Mouse (Mus musculus) left cerebral cortex, adult 18-20 months (tissue): Measurements from ENCODE around the gene Gm20695. TPM values are rescaled to one million over a fixed set of nuclear protein-coding genes. Genes with fewer than 3 reads are reported as not detected.
"Not testable (repeated sequence)": the region's sequence is repeated elsewhere in the genome, so short reads cannot be mapped to it uniquely, and the experiment has no call there.

ENCODE experiments used
- DNase-seq, 2 experiments: peaks; one replicate each; pipeline ENCODE4 v3.0.0; 2021 to 2022; ENCODE audit warnings: low spot score in 2 of 2, mixed read lengths in 1 of 2
- long read RNA-seq, 2 experiments: library from polyadenylated mRNA; stranded (forward); transcript quantifications; one replicate each; pipeline ENCODE4 v2.0.0; 2021
- total RNA-seq, 2 experiments: library from RNA; stranded (reverse); gene quantifications; 2 replicates each; pipeline ENCODE4 v1.2.3; 2021

Gene Gm20695
- total RNA-seq, result not detected
- long read RNA-seq, experiment 1, partial matches to known transcripts, result 0 of 6 reads
- long read RNA-seq, experiment 1, other reads (novel, unspliced or antisense), result 6 of 6 reads
- long read RNA-seq, experiment 2, partial matches to known transcripts, result 0 of 5 reads
- long read RNA-seq, experiment 2, other reads (novel, unspliced or antisense), result 5 of 5 reads

DNA sequence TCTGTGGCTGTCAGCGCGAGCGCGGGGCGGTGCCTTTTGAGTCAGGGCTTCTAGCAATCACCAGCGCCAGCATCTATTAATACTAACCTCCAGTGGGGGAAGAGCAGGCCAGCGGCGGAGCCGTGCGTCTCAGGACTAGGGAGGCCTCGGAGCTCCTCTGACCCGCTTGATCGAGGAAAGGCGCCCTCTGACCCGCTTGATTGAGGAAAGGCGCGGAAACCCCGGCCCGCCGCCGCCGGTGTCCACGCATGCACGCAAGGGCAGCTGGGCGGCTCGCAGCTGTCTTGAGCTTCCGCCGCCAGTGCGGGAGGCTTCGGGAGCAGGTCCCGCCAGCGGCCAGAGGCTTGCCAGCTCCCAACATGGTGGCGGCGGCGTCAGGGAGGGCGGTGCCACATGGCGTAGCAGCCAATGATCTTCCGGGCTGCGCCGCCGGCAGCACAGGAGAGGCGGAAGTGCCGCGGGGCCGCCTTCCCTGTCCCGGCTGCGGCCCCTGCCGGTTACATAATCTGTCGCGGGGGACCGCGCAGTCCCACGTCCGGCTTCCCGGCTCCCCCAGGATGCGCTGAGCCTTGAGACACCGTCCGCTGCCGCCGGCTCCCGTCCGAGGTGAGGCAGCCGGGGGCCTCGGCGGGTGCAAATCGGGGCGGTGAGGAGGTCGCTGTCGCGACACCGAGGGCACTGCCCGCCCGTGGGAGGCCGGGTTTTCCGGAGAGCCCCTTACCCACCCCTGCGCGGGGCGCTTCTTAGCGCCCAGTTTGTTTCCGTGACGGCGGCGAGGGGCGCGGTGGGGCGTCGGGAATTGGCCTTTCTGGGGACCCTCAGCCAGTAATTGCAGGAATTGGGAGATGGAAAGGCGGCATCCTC, at the start of gene Gm20695, which contains the start of gene Zfp597:
Gene Gm20695, plus strand, starts transcription at position 448 of the 864 bp plus-strand sequence.
Gene Zfp597, minus strand, starts transcription at position 361 of the 864 bp plus-strand sequence.
- DNase-seq, result peak; percentile 93 to 96

DNA sequence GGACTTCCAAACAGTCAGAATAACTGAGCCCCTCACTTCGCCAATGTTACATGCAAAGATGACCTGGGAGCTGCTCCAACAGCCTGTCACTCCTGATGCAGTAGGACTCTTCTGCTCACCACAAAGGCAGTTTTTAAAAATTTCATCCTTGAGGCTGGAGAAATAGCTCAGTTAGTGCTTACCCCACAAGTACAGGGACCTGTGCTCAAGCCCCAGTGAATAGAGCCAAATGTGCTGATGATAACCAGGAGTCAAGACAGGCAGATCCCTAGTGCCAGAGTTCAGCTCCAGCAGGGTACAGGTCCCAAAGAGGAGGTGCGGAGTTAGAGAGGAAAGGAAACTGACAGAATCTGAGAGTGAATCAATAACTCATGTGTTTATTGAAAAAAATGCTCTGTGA, 49.0 kb upstream of the Gm20695 start:
- DNase-seq, result no peak

DNA sequence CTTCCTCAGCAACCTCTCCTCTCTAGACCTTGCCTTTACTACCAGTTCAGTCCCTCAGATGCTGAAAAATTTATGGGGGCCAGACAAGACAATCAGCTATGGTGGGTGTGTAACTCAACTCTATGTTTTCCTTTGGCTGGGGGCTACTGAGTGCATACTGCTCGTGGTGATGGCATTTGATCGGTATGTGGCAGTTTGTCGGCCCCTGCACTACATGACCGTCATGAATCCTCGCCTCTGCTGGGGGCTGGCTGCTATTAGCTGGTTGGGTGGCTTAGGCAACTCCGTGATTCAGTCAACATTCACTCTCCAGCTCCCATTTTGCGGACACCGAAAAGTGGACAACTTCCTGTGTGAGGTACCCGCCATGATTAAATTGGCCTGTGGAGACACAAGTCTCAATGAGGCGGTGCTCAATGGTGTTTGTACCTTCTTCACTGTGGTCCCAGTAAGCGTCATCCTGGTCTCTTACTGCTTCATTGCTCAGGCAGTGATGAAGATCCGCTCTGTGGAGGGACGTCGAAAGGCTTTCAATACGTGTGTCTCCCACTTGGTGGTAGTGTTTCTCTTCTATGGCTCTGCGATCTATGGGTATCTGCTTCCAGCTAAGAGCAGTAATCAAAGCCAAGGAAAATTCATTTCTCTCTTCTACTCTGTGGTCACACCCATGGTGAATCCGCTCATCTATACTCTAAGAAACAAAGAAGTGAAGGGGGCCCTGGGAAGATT, 45.1 kb upstream of the Gm20695 start:
- DNase-seq, result no peak

DNA sequence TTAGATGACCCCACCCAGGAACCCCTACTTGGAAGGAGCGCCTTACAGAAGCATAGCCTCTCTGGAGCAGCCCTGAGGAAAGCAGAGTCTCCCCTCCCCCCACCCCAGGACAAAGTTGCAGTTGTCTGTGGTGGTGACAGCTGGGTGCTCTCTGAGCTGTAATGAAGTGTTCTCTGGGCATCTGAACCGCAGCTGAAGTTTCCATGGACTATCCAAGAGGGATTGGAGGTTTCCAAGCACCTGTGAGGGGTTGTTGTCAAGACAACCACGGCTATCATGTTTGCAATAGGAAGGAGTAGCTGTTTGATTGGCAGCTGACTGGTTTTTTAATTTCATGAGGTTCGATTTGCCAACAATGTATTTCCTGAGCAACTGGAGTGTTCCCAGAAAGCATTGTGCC, 41.5 kb upstream of the Gm20695 start:
- DNase-seq, result no peak

DNA sequence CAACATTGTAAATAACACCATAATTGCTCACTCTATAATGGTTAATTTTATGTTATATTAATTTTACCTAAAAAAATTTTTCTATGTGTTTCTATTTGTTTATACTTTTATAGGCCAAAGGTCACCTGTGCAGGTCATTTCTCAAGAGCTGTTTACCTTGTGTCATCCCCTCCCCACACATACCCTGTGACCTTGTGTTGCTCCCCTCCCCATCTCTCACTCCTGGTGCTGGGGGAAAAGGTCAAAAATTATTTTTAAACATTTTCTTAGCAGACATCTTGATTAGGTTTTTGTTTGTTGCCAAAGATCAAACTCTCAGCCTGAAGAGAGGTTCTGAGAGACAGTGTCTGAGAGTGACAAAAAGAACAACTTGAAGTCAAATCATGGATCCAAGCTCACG, 40.7 kb upstream of the Gm20695 start:
- no peak for DNase-seq

DNA sequence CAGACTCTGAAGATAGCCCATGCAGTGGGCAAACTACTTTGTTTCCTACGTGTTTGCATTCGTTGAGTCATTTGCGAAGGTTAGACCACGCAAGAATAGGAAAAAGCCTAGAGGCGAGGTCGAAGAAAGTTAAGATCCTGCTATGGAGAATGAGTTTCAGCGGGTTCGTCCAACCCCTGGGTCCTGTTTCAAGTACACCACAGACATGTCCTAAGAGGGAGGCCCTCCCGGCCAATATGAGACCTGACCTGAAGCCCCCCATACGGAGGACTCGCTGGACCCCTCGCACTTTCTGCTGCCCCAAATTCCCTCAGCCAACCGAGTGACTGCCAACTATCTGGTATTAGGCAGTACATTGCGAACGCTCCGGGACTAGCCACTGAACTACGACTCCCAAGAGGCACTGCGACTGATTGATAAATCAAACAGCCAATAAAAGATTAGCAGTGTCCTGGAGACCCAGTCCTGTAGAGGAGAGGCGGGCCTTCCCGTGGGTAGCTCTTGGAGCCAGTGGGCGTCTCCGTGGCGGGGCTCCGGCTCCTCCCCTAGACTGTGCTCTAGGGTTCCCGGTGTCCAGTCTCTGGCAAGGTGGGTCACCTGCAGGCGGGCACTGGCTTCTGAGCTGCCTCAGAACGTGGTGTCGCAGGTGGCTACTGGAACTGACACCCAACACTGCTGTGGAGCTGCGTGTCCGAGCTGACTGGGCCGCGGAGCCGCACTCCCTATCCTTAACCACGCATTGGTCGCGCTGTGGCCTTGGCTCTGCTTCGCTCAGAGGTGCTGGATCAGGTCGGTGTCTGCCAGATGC, 37.5 kb upstream of the Gm20695 start, which contains the start of gene Zfp174:
Gene Zfp174, plus strand, starts transcription at position 558 of the 808 bp plus-strand sequence.
- DNase-seq, result peak; percentile 87 to 94

DNA sequence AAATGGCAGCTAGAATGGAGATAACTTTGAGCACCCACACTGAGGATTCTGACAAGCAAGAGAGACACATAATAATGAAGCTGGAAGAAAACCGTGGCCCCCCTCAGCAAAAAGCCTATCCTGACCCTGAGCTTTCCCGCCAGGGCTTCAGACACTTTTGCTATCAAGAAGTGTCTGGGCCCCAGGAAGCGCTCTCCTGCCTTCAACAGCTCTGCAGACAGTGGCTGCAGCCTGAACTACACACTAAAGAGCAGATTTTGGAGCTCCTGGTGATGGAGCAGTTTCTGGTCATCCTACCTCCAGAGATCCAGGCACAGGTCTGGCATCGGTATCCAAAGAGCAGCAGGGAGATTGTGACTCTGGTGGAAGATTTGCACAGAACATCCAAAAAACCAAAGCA, 36.6 kb upstream of the Gm20695 start:
- DNase-seq, result no peak

DNA sequence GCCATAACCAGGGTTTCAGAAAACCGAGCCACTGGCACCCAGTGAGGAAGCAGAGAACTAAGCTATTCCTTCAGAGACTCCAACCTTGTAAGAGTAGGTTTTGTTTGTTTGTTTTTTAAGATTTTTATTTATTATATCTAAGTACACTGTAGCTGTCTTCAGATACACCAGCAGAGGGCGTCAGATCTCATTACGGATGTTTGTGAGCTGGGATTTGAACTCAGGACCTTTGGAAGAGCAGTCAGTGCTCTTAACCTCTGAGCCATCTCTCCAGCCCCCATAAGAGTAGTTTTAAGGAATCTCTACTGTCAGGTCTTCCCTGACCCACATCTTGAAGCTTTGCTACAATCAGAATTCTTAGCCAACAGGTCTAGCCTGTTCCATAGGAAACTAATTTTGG, 36.0 kb upstream of the Gm20695 start:
- DNase-seq, result no peak

DNA sequence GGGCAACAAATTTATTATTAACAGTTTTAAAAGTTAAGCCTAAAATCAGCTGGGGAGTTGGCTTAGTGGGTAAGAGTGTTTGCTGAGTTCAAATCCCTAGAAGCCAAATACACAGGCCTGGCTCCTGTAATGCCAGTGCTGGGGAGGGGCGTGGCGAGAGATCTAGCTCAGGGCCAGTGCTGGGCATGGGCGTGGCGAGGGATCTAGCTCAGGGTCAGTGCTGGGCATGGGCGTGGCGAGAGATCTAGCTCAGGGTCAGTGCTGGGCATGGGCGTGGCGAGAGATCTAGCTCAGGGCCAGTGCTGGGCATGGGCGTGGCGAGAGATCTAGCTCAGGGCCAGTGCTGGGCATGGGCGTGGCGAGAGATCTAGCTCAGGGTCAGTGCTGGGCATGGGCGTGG, 33.1 kb upstream of the Gm20695 start:
- not testable (repeated sequence) for DNase-seq

DNA sequence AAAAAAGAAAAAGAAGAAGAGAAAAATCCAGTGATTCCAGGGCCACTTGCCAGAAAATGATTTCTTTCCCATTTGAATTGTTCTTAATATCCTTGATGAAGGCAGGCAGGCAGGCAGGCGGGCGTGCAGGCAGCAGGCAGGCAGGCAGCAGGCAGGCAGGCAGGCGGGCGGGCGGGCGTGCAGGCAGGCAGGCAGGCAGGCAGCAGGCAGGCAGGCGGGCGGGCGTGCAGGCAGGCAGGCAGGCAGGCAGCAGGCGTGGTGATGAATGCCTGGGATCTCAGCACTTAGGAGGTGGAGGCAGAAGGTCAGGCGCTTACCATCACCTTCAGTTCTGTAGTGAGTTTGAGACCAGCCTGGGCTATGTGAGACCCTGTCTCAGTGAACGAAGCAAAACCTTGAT, 31.9 kb upstream of the Gm20695 start:
- DNase-seq, result no peak

DNA sequence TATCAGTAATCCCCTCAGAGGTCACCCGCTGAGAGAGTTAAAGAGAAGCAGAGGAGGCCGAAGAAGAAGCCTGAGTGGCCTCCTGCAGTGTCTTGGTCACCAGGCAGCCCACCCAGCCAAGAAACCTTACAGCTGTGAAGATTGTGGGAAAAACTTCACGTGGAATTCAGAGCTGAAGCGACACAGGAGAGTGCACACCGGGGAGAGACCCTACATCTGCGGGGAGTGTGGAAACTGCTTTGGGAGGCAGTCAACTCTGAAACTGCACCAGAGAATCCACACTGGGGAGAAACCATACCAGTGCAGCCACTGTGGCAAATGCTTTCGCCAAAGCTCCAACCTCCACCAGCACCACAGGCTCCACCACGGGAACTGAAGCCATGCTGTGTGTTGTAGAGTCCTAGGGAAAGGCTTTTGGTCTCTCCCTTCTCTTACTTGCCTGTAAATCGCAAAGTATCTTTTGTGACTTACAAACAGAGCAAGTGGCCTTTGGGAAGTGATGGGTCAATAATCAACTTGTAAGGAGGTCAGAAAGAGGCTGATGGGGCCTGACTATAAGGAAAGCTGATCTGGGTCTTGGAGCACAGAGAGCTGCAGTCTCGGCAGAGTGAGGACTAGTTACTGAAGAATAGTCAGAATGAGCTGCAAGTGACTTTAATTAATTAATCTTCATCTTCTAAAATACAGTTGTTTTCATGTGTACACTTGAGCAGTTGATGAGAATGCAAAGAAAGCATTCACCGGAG, 29.8 kb upstream of the Gm20695 start:
- DNase-seq, result no peak

DNA sequence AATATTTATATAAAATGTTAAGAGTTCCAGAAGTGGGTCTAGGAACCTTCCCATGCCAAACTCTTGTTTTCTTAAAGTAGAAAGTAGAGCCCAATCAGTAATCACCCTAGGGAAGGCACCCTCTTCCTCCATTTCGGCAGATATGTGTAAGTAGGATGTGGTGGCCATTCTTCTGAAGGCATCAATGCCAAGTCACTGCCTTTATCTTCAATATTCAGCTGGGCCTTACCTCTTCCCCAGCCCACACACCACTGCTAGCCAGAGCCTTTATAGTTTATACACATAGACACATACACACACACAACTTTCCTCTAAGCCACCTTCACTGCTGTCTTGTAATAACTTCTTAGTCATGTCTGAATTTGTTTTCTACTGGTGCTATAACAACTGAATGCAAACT, 28.7 kb upstream of the Gm20695 start:
- no peak for DNase-seq

DNA sequence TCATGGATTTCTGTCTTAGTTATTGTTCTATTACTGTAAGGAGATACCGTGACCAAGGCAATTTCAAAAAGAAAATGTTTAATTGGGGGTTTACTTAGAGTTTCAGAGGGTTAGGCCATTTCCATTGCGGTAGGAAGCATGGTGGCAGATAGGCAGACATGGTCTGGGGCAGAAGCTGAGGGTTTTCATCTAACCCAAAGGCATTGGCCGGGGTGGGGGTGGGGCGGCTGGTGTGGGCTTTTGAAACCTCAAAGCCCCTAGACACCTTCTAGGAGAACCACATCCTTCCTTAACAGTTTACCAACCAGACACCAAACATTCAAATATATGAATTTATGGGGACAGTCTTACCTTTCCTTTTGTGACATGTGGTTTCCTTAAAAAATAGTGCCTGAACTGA, 25.2 kb upstream of the Gm20695 start:
- DNase-seq, result no peak

DNA sequence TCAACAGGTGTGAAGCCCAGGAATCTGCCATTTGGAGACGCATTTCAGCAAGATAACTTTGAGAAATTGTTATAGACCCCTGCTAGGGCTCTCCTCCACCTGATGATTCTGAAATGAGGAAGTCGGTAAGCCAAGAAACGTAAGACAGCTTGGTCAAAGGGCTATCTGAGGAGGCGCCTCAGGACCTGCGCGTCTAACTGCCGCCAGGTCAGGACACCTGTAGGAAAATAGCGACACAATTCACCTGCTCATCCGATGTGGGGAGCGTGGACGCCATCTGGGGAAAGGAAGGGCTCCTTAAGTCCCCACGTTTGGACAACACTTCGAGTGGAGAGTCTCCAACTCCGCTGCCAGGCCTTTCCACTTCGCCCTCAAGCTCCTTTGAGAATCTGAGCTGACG, 12.6 kb upstream of the Gm20695 start:
- DNase-seq, result no peak

DNA sequence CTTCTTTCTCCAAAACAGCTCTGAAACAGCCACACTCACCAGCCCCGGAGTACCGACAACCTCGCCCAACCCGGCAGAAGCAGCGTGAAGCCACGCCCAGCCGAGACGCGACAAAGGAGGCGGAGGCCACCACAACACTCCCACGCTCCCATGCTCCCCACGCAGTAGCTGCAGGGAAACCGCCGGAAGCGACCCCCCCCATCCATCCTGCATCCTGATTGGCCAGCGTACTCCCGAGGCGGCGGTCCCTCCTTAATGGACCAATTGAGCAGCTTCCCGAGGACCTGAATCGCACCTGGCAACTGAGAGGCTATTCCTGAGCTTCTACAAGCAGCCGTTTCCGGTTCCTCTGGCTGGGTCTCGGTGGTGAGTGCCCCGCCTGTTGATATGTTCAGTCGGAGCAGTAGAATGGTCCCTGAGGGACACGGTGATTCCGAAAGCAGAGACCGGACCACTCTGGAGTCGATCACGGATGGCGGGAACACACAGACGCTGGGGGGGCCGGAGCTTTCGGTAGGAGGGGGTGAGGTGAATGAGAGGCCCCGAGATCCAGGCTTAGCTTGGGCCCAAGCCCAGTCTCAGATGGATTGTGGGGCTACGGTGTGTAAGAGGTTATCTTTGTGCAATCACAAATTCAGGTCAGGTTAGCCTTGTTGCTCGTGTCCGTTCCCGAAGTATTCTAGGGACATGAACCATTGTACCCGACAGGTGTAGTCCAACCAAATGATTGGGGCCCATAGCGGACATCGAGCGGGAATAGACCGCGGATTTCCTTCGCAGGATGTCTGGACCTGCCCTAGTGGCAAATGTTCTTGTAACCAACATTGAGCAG, 12.0 kb upstream of the Gm20695 start, which contains the start of gene Naa60:
Gene Naa60, plus strand, starts transcription at position 160 of the 832 bp plus-strand sequence.
- DNase-seq, result peak; percentile 80 to 87

DNA sequence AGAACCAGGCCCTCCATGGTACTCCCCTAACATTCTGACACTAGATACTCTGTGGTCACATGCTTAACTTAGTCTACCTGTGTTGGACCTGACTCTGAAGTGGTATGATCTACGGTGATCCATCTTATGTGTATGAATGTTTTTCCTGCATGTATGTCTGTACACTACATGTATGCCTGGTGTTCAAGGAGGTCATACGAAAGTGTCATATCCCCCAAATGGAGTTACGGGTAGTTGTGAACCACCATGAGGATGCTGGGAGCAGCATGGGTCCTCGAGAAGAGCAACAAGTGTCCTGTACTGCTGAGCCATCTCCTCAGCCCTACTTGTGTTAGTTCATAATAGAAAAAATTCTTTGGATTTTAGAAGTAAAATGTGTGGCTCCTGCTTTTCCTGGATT, 8.1 kb upstream of the Gm20695 start:
- DNase-seq, result no peak

DNA sequence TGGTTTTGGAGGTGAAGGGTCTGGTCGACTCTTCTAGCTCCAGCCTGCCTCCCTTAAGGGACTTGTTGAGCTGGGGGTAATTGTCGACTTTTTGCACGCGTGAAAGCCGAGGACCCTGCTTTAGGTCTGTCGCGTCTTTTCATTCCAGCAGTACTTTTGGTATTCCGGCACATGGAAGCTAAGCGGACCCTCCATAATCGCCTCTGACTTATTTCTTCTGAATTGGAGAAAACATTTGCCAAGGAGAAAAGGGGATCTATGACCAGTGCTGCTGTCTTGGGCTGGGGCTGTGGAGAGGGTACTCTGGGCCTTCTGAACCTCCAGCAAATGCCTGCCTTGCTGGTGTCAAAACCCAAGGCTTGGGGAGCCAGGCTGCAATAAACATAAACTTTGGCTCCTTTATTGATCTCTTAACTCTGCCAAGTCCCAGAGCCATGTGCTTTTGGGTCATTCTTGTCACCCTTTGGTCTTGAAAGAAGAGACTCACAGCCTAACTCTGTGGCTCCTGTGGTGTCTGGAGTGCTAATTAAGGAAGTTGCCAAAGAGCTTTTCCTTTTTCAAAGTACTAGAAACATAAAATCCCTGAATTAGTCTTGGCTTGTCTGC, 720 bp downstream of the Gm20695 start:
- DNase-seq, result no peak

DNA sequence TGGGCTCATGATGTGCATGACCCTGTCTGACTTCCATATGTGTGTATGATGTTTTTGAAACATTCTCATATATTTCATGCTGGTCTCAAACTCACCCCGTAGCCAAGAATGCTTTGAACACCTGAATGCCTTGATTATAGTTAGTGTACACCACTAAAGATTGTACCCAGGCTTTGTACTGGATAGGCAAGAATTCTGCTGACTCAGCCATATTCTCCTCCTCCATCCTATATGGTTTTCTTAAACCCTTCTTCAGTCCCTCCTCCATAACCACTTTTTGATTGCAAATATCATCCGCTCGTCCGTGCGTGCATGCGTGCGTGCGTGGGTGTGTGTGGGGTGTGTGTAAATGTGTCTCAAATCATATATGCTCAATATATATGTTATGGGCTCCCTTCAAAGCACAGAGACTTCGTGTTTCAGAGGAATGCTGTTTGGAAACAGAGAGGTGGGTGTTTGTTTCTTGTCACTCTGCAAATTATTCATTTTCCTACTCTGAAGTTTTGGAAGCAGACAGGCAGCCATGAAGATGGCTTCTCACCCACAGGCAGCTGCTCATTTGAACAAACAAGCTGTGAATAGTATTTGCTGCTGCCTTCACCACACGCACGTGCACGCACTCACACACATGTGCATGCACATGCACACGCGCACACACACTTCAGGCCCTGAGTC, 7.3 kb downstream of the Gm20695 start:
- DNase-seq, result no peak
